Mouse (Mus musculus): ENCODE data around the gene Ccl6. TPM values are rescaled to one million over a fixed set of nuclear protein-coding genes. Genes with fewer than 3 reads are reported as not detected.
"Not testable (repeated sequence)": the region's sequence is repeated elsewhere in the genome, so short reads cannot be mapped to it uniquely, and the experiment has no call there.

Ccl6 gene
- total RNA-seq, 2 experiments from 2014 or later = 9.9 to 10.4 TPM

DNA sequence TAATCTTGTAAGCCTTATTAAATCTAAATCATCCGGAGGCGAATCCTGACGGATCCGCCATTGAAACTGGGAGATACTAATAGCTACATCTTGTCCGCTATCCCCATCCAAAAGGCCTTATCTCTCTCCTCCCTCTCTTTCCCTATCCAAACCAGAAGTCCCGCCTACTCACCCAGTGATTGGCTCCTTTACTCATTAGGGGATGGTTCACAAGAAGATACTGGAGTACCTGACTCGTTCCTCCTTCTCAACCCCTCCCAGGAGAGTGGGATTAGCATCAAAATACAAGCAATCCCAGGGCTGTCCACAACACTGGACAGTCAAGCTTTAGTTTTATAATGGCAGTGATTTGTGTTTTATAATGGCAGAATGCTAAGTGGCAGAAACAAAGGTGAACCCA lies 25.6 kb downstream of the Ccl6 start:
- intact Hi-C loops (cut with DNase I) = no loop called here
- no peak for DNase-seq (ENCODE audit: low spot score)

DNA sequence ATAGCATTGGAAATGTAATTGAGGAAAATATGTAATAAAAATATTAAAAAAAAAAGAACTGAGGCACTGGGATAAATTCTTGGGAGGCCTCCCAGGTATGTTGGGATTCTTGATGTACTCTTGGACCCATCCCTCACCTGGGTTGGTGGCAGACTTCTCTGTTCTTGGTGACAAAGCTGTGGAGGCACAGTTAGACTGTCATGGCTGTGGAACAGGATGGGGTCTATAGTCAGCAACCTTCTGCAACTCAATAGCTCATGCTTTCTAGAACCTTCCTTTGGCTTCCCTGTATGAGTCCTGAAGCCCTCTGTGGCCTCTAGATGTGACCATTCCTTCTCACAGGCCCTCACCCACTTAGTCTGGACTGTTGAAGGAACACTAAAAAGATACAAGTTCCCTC lies 26.3 kb downstream of the Ccl6 start:
- intact Hi-C loops (cut with DNase I) = no loop called here
- DNase-seq (ENCODE audit: low spot score) = no peak

DNA sequence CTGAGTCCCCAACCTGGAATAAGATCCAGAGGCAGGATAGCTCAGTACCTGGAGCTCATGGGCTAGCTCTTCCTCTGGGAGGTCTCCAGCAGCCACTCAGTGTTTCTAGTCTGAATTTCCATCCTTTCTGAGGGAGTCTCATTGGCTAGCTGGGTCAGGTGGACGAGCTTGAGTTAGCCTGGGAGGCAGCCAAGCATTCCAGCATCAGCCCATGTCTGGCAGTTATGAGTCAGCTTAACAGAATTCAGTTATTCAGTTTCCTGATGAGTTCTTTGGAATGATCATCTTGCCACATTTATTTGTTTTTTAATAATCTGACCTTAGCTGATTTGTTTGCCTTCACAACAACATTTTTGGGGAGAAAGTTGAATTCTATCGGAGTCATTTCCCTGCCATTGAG lies 29.1 kb downstream of the Ccl6 start:
- intact Hi-C loops (cut with DNase I) = no loop called here
- DNase-seq (ENCODE audit: low spot score) = no peak

DNA sequence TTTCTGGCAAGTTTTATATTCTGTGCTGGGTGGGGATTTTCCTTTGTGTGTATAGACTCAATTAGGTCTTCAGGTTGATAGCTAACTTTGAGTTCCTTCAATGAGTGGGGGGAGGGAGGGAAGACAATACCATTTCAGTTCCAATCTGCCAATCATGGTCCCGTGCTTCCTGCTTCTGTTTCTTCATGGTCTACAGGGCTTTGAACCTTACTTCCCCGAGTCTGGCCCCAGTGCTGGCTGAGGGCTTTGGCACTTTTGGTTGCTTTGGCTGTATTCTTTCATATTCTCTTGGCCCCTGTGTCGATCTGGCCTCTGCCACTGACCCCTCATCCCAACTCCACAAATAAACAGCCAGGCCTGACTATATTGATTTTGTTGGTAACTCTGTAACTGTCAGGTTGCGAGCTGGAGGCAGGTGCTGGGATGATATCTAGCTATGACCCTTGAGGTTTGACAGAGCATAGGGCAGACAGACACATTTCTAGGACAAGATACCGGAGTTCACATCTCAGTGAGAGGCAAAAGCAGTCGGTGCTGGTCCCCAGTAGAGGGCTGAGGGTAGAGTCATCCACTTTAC lies 30.5 kb downstream of the Ccl6 start:
- intact Hi-C loops (cut with DNase I) = no loop called here
- no peak for DNase-seq (ENCODE audit: low spot score)

DNA sequence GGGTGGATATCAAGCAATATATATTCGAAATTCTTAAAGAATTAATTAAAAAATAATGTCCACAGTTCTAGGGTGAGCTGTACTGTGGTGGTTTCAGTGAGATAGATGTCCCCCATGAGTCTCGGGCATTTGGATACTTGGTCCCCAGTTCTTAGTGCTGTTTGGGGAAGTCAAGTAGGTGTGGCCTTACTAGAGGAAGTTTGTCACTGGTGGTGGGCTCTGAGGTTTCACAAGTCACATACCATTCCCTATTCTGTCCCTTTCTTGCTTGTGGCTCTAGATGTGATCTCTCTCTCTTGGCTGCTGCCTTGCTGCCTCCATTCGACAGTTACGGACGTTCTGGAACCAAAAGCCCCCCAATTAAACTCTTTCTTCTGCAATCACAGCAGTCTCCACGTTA lies 32.5 kb downstream of the Ccl6 start:
- intact Hi-C loops (cut with DNase I) = no loop called here
- no peak for DNase-seq (ENCODE audit: low spot score)

DNA sequence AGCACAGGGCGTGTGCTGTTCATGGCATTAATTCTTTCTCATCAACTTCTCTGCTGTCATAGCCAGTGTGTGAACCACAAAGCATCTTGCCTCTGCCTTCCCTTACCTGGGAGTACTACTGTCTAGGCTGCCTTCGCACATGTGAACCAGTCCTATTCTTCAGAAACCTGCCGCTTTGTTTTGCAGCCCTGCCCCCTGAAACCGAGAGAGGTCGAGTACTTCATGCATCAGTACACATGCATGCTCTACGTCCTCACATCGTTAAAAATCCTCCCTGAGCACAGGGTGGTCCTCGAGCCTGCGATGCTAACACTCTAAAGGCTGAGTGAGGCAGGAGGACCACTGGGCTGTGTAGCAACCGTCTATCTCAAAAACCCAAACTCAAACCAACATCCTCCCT lies 35.8 kb downstream of the Ccl6 start:
- intact Hi-C loops (cut with DNase I) = loop anchor here (5.0 kb wide), 2 partner anchors 75 to 115 kb away; no protein-coding TSS in a partner anchor
- no peak for DNase-seq (ENCODE audit: low spot score)

DNA sequence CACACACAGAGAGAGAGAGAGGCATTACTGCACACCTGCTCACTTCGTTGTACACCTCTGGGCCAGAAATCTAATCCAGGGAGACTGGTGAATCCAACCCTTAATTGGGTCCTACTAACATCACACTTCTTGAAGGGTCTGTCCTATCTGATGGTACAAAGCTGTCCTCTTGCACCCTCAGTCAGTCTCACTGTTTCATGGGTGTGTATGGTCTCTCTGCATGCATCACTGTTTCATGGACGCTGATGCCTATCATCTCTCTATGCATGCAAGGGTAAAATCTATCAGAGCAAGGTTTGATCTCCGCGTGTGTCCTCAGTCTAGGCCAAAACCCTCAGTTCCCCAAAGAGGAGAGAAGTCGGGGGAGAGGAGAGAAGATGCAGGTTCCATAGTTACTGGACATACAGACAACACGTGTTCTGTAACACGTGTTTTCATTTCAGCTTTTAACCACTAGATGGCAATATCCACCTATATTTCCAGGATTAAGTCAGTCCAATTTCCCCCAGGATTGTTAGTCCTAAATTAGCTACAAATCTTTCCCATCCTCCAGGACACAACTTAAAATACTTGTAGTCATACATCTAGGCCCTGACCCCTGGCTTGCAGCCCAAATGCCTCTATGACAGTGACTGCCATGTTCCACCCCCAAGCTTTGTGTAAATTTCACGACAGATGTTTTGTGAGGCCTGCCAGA lies 36.7 kb downstream of the Ccl6 start:
- DNase-seq (ENCODE audit: low spot score) = no peak
- intact Hi-C loops (cut with DNase I) = loop anchor here (1.0 to 5.0 kb wide), 3 partner anchors 76 to 183 kb away; no protein-coding TSS in a partner anchor

DNA sequence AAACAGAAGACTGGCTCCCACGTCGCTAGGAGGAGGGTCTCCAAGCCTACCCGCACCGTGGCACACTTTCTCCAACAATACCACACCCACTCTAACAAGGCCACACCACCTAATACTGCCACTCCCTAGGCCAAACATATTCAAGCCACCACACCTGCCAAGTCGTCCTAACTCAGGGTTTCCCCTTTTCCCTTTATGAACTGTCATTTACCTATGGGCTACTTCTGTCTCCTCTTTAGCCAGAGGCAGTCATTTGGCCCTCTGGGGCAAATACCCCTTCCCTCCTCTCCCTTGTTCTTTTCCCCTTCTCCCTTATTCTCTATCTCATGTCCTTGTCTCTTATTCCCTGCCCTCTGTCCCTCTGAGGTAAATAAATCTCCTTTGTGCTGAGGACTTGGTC lies 41.2 kb downstream of the Ccl6 start:
- intact Hi-C loops (cut with DNase I) = no loop called here
- DNase-seq (ENCODE audit: low spot score) = no peak

DNA sequence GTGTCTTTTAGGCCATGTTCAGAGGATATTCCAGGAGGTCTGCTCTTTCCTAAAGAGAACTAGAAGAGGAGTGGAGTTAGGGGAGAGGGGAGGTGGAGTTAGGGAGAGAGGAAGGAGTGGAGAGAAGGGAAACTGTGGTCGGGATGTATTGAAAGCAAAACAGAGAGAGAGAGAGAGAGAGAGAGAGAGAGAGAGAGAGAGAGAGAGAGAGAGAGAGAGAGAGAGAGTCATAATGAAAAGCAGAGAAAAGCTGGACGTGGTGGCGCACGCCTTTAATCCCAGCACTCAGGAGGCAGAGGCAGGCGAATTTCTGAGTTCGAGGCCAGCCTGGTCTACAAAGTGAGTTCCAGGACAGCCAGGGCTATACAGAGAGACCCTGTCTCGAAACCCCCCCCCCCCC lies 41.9 kb downstream of the Ccl6 start:
- DNase-seq (ENCODE audit: low spot score); intact Hi-C loops (cut with DNase I): not testable (repeated sequence)

DNA sequence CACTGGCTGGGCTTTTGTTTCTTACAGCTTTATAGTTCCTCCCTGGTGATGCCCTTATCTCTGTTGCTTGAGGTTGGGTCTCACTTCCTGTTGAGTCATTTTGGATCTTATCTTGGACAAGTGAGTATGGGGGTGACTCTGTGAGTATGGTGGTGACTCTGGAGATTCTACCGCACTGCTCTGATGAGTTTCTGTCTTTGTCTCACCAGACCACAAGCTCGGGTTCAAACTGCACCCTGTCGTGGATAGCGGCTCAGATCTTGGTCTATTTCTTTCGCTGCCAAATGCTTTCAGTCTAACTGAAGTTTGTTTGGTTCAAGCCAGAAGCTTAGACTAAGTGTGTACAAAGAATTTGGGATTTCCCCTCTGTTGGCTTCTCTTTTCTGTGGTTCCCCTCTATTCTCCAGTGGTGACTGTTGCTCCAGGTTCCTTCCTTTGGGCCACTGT lies 42.7 kb downstream of the Ccl6 start:
- intact Hi-C loops (cut with DNase I) = no loop called here
- DNase-seq (ENCODE audit: low spot score) = no peak

DNA sequence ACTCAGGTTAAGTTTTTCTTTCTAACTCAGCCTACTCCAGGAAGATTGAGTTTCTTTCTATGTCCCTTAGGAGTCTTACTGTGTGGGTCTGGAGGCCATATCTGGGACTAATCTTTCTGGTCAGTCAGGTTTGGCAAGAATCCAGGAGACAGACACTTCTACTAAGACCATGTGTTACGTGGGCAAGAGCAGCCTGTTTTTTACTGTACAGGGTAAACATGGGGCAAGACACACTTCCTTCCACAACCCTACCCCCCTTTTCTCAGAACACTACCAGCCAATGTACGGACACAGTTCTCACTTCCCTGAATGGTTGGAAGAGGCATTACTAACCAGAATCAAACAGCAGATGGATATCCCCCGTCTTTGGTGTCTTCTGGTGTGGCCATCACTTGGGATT lies 48.7 kb downstream of the Ccl6 start:
- intact Hi-C loops (cut with DNase I) = no loop called here
- DNase-seq (ENCODE audit: low spot score) = no peak

DNA sequence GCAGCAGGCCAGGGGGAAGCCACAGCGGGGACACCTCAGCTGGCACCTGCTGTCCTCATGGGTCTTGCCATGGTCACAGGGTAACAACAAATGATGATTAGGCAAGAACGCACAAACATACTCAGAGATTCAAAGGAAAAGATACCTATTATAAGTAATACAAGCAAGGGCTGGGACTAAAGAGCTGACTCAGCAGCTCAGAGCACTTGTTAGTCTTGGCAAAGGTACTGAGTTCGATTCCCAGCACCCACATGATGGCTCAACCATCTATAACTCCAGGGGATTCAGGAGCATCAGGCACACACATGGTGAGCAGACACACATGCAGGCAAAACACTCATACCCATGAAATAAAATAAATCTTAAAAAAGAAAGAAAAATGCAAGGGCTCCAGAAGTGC lies 51.5 kb downstream of the Ccl6 start:
- intact Hi-C loops (cut with DNase I) = no loop called here
- no peak for DNase-seq (ENCODE audit: low spot score)

DNA sequence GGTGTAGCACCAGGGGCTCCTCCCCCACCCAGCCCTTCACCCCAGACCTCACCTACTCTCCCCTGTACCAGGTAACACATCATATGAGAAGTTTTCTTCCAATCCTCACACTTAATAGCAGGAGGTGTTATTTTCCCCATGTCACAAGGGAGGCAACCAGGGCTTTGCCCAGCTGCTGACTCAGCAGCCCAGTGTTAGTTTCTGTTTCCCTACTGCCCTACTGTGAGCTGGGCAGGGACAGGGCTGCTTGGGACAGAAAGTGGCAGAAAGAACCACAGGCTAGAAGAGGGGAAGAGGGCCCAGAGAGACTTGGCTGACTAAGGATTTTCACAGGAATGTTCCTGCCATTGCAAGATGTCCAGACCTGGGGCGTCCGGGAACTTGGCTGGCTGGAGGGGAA lies 52.0 kb downstream of the Ccl6 start:
- DNase-seq (ENCODE audit: low spot score) = no peak
- intact Hi-C loops (cut with DNase I) = no loop called here

DNA sequence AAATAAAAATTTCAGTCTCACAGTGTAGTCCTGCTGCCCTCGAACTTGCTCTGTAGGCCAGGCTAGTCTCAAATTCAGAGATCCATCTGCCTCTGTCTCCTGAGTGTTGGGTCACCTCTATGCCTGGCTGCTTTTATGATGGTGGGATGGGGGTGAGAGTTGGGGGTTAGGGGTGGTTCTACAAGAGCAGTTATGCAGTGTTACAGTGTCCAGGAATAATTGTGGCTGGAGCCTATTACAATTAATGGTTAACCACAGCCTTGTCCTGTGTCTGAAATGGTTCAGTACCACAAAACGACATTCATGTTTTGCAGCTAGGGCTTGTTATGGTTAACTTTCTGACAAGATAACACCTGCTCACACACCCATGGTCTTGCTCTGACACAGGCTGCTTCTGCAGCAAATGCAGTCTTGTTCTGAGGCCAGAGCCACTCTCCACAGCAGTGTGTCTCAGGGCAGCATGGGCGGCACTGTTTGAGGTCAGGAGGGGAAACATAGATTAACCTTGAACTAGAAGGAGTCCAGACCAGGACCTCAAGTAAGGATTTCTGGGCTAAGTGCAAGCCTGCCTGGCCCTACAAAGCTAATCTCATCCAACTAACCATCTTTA lies 54.1 kb downstream of the Ccl6 start:
- DNase-seq (ENCODE audit: low spot score) = no peak
- intact Hi-C loops (cut with DNase I) = no loop called here

Other genes starting within 250 kb of the Ccl6 start
- 10 to 100 TPM; 49.6 to 60.1 TPM for gene Rasl10b, start 183.9 kb downstream of the Ccl6 start, total RNA-seq (2021)
- not detected for gene Gas2l2, start 163.6 kb downstream of the Ccl6 start, total RNA-seq (2021)
- not detected for gene 1700020L24Rik, start 155.4 kb downstream of the Ccl6 start, total RNA-seq (2021)
- 1 to 10 TPM; 4.6 to 5.7 TPM for gene Mmp28, start 130.0 kb downstream of the Ccl6 start, total RNA-seq (2021)
- 10 to 100 TPM; 33.7 to 33.8 TPM for gene Taf15, start 120.0 kb downstream of the Ccl6 start, total RNA-seq (2021)
- gene Heatr9, start 70.9 kb downstream of the Ccl6 start, total RNA-seq (2021) = not detected
- not detected for gene Ccl5, start 62.6 kb downstream of the Ccl6 start, total RNA-seq (2021)
- 10 to 100 TPM in 1 of 2 experiments, 1 to 10 TPM in 1; 7.0 to 11.7 TPM for gene Ccl9, start 14.5 kb downstream of the Ccl6 start, total RNA-seq (2021)
- gene Rpl9-ps1, start 52.5 kb upstream of the Ccl6 start, total RNA-seq (2021) = not detected
- under 1 TPM in 1 of 2 experiments, not detected in 1; 0.36 TPM for gene Ccl3, start 56.3 kb upstream of the Ccl6 start, total RNA-seq (2021)
- gene Ccl4, start 69.5 kb upstream of the Ccl6 start, total RNA-seq (2021) = not detected
- 1 to 10 TPM; 2.0 to 2.5 TPM for gene Wfdc17, start 110.9 kb upstream of the Ccl6 start, total RNA-seq (2021)
- gene Wfdc18, start 115.9 kb upstream of the Ccl6 start, total RNA-seq (2021) = not detected
- not detected for gene Wfdc21, start 153.9 kb upstream of the Ccl6 start, total RNA-seq (2021)
- gene Heatr6, start 160.6 kb upstream of the Ccl6 start, total RNA-seq (2021) = 1 to 10 TPM; 5.3 to 5.9 TPM

Data from heart, postnatal 25 days (tissue).